Mouse (Mus musculus) cerebellum, adult 18-20 months (tissue): Measurements from ENCODE around the gene S100a1.

ENCODE experiments used
- DNase-seq, 2 experiments: peaks; one replicate each; pipeline ENCODE4 v3.0.0; 2021

Gene S100a1

GRCm38 (mm10) chr3:90513796-90514590 is at the start of gene S100a1, which contains the start of gene S100a13:
TSS of gene S100a1 (minus strand) at chr3:90514392.
TSS of gene S100a13 (plus strand) at chr3:90514435.
- peak; percentile 53 to 63 for DNase-seq

- no peak for DNase-seq
These were observed 45.9 kb upstream of the S100a1 start, which contains the start of gene S100a3 for GRCm38 (mm10) chr3:90560008-90560628. TSS of gene S100a3 (plus strand) at chr3:90560578.

GRCm38 (mm10) chr3:90555954-90556353 is 41.8 kb upstream of the S100a1 start:
- peak in 1 of 2 experiments; percentile 18 for DNase-seq

DNA sequence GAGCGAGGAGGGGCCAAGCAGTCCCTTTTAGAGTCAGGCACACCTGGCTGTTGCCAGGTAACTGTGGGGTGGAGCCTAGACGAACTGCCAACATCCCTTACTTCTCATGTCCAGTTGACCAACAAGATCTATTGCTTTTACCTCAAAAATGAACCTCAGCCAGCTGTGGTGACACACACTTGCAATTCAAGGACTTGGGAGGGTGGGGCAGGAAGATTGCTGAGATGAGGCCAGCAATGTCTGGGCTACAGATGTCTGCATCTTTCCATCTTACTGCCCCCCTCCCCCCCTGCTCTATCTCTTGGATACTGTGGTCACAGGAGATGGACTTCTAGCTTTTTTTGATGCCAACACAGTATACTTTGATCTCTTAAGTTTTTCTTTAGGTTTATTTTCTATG is 38.0 kb upstream of the S100a1 start:
- no peak for DNase-seq

GRCm38 (mm10) chr3:90550421-90550790 is 36.2 kb upstream of the S100a1 start:
- no peak for DNase-seq

GRCm38 (mm10) chr3:90549676-90550420 is 35.7 kb upstream of the S100a1 start:
- no peak for DNase-seq

- DNase-seq: peak in 1 of 2 experiments; percentile 27
These were observed 26.7 kb upstream of the S100a1 start for GRCm38 (mm10) chr3:90540904-90541303.

GRCm38 (mm10) chr3:90537905-90538296 is 23.7 kb upstream of the S100a1 start:
- DNase-seq: no peak

- peak; percentile 58 to 76 for DNase-seq
These were observed 23.1 kb upstream of the S100a1 start, which contains the start of gene S100a16 for GRCm38 (mm10) chr3:90537141-90537904. TSS of gene S100a16 (plus strand) at chr3:90537254.

DNA sequence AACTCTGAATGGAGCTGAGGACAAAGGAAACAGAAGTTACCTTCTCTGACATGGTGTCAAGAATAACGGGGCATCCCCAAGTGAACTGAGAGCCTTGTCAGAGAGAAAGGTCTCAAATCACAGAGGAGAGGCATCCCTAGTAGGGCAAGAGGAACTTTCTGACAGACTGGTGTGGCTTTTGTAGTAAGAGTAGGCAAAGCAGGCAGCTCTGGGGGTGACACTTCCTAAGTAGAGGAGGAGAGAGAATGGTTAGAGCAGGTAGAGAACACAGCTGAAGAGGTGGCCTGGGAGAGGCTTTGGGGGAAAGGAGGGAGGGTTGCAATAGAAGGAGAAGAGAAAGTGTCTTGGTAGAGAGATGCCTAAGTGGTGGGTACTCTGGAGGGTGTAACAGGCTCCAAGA is 21.3 kb upstream of the S100a1 start:
- DNase-seq: no peak

GRCm38 (mm10) chr3:90531713-90532112 is 17.5 kb upstream of the S100a1 start:
- DNase-seq: no peak

GRCm38 (mm10) chr3:90527291-90527873 is 13.2 kb upstream of the S100a1 start:
- no peak for DNase-seq

DNA sequence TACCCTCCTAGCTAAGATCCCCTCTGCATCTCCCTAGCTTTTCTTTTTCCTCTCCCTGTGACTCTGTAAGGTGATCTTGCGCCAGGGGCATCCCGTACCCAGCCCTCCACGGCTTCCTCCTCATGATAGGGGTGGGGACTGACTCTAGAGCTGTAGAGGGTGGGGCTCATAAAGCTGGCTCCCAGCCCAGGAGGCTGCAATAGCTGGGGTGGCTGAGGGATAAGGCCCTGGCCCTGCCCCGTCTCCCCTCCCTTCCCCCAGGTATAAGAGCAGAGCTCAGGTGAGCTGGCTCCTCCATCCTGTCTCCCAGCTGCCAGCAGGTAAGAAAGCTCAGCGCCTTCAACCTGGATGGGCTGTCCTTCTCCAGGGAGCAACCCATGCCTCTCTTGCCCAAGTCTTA is 12.4 kb upstream of the S100a1 start, which contains the start of gene S100a14:
TSS of gene S100a14 (plus strand) at position 277 of the 400 bp plus-strand sequence.
- no peak for DNase-seq

- DNase-seq: no peak
These were observed 11.9 kb upstream of the S100a1 start for GRCm38 (mm10) chr3:90526076-90526475.

GRCm38 (mm10) chr3:90525421-90525820 is 11.2 kb upstream of the S100a1 start:
- peak in 1 of 2 experiments; percentile 33 for DNase-seq

- no peak for DNase-seq
These were observed 3.5 kb upstream of the S100a1 start for GRCm38 (mm10) chr3:90517711-90518110.

GRCm38 (mm10) chr3:90515789-90516188 is 1.6 kb upstream of the S100a1 start:
- no peak for DNase-seq

- DNase-seq: no peak
These were observed 1.1 kb upstream of the S100a1 start for GRCm38 (mm10) chr3:90515242-90515641.

- peak in 1 of 2 experiments; percentile 41 for DNase-seq
These were observed 499 bp upstream of the S100a1 start for GRCm38 (mm10) chr3:90514691-90515090.

DNA sequence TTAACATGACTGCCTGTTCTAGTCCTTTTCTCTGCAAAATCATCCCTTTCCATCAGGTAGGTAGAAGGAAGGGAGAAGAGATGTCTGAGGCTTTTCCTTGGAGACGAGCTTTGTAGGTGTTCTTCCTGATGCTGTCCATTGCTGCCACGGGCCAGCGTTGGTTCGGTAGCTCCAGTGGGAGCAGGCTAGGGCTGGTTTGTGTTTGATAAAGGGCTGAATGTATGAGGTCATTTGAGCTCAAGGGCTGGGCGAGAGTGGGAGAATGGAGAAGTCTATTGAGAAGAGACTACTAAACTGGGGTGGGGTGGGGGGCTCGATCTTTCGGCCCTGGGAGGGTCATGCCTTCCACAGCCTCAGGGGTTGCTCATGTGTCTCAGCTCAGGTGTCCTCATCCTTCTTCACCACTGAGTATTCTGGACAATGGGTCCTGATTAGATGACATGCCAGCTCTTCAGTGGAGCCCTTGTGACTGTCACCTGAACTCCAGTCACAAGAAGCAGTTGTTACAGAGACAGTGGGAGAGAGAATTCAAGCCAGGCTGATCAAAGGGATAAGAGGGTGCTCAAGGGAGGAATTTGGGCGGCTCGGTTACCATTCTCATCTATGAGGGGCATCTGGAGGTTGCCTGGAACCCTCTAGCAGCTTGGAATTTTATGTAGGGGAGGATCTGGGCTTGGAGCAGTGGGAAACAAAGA is 1.1 kb downstream of the S100a1 start:
- DNase-seq: no peak

DNA sequence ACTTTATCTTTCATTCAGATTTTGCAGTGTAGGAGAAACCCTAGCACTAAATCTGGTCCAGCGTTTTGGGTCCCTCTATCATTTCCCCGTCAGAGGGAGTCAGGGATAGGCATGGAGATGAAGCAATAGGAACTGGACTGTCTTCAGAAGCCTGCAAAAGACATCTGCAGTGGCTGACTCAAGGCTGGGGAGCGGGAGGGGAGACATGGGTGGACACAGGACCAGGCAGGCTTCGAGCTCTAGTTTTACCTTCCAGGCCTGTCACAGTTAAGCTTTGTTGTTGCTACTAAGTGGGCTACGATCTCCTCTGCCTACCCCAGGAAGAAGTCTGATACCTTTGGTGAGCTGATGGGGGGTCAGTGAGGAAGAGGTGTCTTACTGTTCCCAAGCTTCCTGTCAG is 1.9 kb downstream of the S100a1 start:
- DNase-seq: no peak

DNA sequence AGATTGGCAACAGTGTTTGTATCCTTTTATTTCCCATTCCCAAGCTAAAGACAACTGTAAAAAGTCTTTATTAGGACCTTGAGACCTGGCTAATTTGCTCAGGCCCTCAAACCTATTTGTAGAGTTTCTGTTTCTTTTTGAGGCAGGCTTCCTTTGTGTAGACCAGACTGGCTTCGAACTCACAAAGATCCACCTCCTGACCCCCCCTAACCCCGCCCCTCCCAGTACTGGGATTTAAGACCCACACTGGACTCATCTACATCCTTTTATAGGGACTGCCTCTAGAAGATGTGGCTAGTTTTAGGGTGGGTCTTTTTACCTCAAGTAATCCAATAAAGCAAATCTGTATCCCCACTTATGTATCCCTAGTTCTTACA is 4.5 kb downstream of the S100a1 start:
- no peak for DNase-seq
